20 mouse cellular contexts compared by ENCODE assay signal in the genomic region with DNA sequence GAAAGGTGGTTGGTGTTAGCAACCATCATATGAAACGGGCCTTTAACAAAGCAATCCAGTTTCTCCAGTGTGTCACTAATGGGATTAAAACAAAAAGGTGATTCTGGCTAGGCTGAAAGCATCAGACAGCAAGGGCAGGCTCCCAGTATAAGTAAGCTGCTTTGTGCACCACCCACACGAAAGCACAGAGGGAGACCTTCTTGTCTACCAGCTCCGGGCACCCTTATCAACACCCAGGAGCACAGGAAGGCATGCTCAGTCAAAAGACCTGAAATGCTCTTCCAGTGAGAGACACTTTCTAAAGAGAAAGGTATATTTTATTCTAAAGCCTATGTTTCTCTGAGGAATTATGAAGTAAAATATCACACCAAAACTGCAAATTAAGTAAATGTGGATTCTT.
"Had no signal": no experiment of that assay in that cellular context is flagged by ENCODE, and none has a peak within 500 bp of the region (broad histone marks: within the 10 kb centered on the region; RNA-seq: fewer than 3 reads in every experiment).

No protein-coding gene starts in this region.

- H3K4me1 ChIP-seq: intestine, embryonic 15.5 days; kidney, embryonic 15.5 days; limb, embryonic 10.5 days; limb, embryonic 13.5 days; lung, embryonic 15.5 days; midbrain, embryonic 12.5 days; midbrain, embryonic 15.5 days; neural tube, embryonic 12.5 days; stomach, embryonic 15.5 days had no signal

- H3K36me3 ChIP-seq: intestine, embryonic 15.5 days; neural tube, embryonic 12.5 days had no signal

- H3K27me3 ChIP-seq: intestine, embryonic 15.5 days; kidney, embryonic 15.5 days; limb, embryonic 13.5 days; lung, embryonic 15.5 days; midbrain, embryonic 12.5 days; midbrain, embryonic 15.5 days; neural tube, embryonic 12.5 days; stomach, embryonic 15.5 days had no signal

- H3K9me3 ChIP-seq: intestine, embryonic 15.5 days; kidney, embryonic 15.5 days; limb, embryonic 10.5 days; limb, embryonic 13.5 days; lung, embryonic 15.5 days; midbrain, embryonic 12.5 days; midbrain, embryonic 15.5 days; neural tube, embryonic 12.5 days; stomach, embryonic 15.5 days had no signal

- H3K4me3 ChIP-seq: intestine, embryonic 15.5 days; kidney, embryonic 15.5 days; limb, embryonic 10.5 days; limb, embryonic 13.5 days; lung, embryonic 15.5 days; midbrain, embryonic 12.5 days; midbrain, embryonic 15.5 days; neural tube, embryonic 12.5 days; stomach, embryonic 15.5 days had no signal

- H3K27ac ChIP-seq: intestine, embryonic 15.5 days; kidney, embryonic 15.5 days; limb, embryonic 10.5 days; limb, embryonic 13.5 days; lung, embryonic 15.5 days; midbrain, embryonic 12.5 days; midbrain, embryonic 15.5 days; neural tube, embryonic 12.5 days; stomach, embryonic 15.5 days had no signal

- H3K4me2 ChIP-seq: intestine, embryonic 15.5 days; kidney, embryonic 15.5 days; limb, embryonic 13.5 days; lung, embryonic 15.5 days; midbrain, embryonic 12.5 days; midbrain, embryonic 15.5 days; neural tube, embryonic 12.5 days; stomach, embryonic 15.5 days had no signal

- ATAC-seq: intestine, embryonic 15.5 days; midbrain, embryonic 15.5 days had no signal

- DNase-seq: kidney, adult 11 months; kidney, adult 8-10 months; kidney, postnatal 10 days; kidney, postnatal 4 days; lung, adult 18-20 months; lung, postnatal 10 days; lung, postnatal 4 days; retina, postnatal 1 day; right cerebral cortex, postnatal 25 days; spleen, adult 18-20 months; thymus, postnatal 36 days had no signal

- H3K9ac ChIP-seq: intestine, embryonic 15.5 days; kidney, embryonic 15.5 days; limb, embryonic 13.5 days; lung, embryonic 15.5 days; midbrain, embryonic 12.5 days; midbrain, embryonic 15.5 days; neural tube, embryonic 12.5 days; stomach, embryonic 15.5 days had no signal
